Mouse (Mus musculus) heart, adult 2 months (tissue): ENCODE results near the gene Ccdc8. TPM values are rescaled to one million over a fixed set of nuclear protein-coding genes. Genes with fewer than 3 reads are reported as not detected.
"Not testable (repeated sequence)": the region's sequence is repeated elsewhere in the genome, so short reads cannot be mapped to it uniquely, and the experiment has no call there.

ENCODE experiments used
- DNase-seq, 2 experiments: peaks; one replicate each; pipeline ENCODE4 v3.0.0; 2021
- H3K27ac ChIP-seq: fragments of 200-600 bp; 2 replicates; pipeline ENCODE4 v1.8.1; 2022
- H3K27me3 ChIP-seq: fragments of 200-500 bp; 2 replicates; pipeline ENCODE4 v1.6.1; 2012; ENCODE audit warnings: mild to moderate bottlenecking, low read length, inconsistent platforms, mixed read lengths; ENCODE audit not compliant: control insufficient read depth, insufficient read depth
- H3K36me3 ChIP-seq: fragments of 200-500 bp; 2 replicates; pipeline ENCODE4 v1.6.1; 2012; ENCODE audit warnings: low read length, inconsistent platforms; ENCODE audit not compliant: control insufficient read depth, insufficient read depth
- H3K4me1 ChIP-seq: fragments of 200-500 bp; 2 replicates; pipeline ENCODE4 v1.6.1; 2011; ENCODE audit warnings: low read length; ENCODE audit not compliant: control insufficient read depth, insufficient read depth
- H3K4me3 ChIP-seq: fragments of 200-600 bp; 2 replicates; pipeline ENCODE4 v1.8.1; 2022
- H3K79me2 ChIP-seq: fragments of 200-500 bp; replicated peaks from 2 replicates; pipeline ENCODE4 v1.6.1; 2012; ENCODE audit warnings: mild to moderate bottlenecking, inconsistent platforms, low read length, moderate library complexity, mixed read lengths; ENCODE audit not compliant: control insufficient read depth, insufficient read depth
- H3K9ac ChIP-seq: fragments of 200-500 bp; 2 replicates; pipeline ENCODE4 v1.6.1; 2012; ENCODE audit warnings: low read depth, mild to moderate bottlenecking, control low read depth, inconsistent platforms, low read length, mixed read lengths
- CTCF ChIP-seq: fragments of 200-600 bp; IDR thresholded peaks from 2 replicates; pipeline ENCODE4 v1.8.1; 2022; ENCODE audit warnings: antibody characterized with exemption, mild to moderate bottlenecking, moderate library complexity
- EP300 ChIP-seq: fragments of 200-500 bp; IDR thresholded peaks from 2 replicates; pipeline ENCODE4 v1.6.1; 2011; ENCODE audit warnings: low read depth, low read length, control low read depth; ENCODE audit not compliant: insufficient read depth
- POLR2A ChIP-seq: fragments of 200-500 bp; IDR thresholded peaks from 2 replicates; pipeline ENCODE4 v1.6.1; 2011; ENCODE audit warnings: mild to moderate bottlenecking, low read depth, low read length, control low read depth; ENCODE audit not compliant: insufficient read depth
- WGBS: fragments of 180-500 bp; shearing (Covaris S2); methylation state at CpG from one replicate; pipeline ENCODE4 v1.1.7; 2018; 5-methylcytosine and 5-hydroxymethylcytosine counted together
- intact Hi-C: fragments of 180-260 bp; cut with DNase I; formaldehyde crosslinking; loops from one replicate; pipeline ENCODE4 v1.15.1; 2025
- polyA plus RNA-seq: library from polyadenylated mRNA; depleted of rRNA; stranded (reverse); fragments of >200 nt; gene quantifications from 2 replicates; pipeline ENCODE4 v1.2.3, GENCODE M21; 2012
- total RNA-seq, 2 experiments: library from RNA; stranded (reverse); gene quantifications; 2 replicates each; pipeline ENCODE4 v1.2.3; 2021

Ccdc8 gene
- total and polyA plus RNA-seq, 3 experiments, result 2.7 to 4.4 (median 4.0) TPM

DNA sequence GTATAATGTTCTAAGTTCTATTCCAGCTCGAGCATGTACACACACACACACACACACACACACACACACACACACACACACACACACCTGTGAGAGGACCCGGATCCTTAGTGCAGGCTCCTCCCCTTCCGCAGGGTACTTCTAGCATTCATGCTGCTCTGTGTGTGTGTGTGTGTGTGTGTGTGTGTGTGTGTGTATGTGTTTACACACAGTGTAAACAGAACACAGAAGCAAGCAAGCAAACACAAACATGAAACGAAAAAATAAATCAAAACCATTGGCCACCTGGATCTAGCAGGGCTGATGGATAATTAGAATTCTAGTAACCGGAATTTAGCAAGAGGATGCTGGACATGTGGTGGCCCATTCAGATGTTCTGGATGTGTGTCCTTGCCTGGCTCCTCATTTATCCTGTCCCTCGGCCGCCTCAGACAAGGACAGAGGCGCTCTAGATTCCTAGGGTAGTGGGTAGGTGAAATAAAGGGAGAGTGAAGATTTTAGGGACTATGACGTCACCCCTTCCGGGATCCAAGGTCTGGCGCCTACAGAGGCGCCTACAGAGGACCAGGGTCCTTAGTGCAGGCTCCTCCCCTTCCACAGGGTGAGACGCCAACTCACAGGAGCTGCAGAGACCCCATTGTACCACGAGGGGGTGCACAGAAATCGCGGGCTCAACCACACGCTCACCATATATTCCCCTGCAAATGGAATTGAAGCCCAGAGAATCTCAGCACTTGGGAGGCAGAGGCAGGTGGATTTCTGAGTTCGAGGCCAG is 41.5 kb upstream of the Ccdc8 start:
- H3K4me3 ChIP-seq, result no peak overlapping the region
- peak; percentile 81 for TF ChIP-seq EP300
- peak; percentile 93 for TF ChIP-seq CTCF
- no peak for TF ChIP-seq POLR2A
- H3K4me1 ChIP-seq, result peaks cover 3% of the 10 kb centered on the region; the same call in 1 of the 2 replicates
- 18% methylated on average over 18 of the region's 18 CpGs for WGBS
- H3K27ac ChIP-seq, result no peak overlapping the region
- no peaks in the 10 kb centered on the region for H3K79me2 ChIP-seq
- peak; percentile 82 to 84 for DNase-seq
- no peak overlapping the region for H3K9ac ChIP-seq
- intact Hi-C loops, result loop anchor here (1.0 to 2.0 kb wide), 3 partner anchors 19 to 116 kb away; no protein-coding TSS in a partner anchor
- no peaks in the 10 kb centered on the region for H3K36me3 ChIP-seq
- H3K27me3 ChIP-seq, result no peaks in the 10 kb centered on the region

GRCm38 (mm10) chr7:16953776-16954175 is 38.7 kb upstream of the Ccdc8 start:
- intact Hi-C loops, H3K4me3 ChIP-seq, H3K9ac ChIP-seq, H3K79me2 ChIP-seq, DNase-seq, H3K4me1 ChIP-seq, H3K36me3 ChIP-seq, H3K27me3 ChIP-seq, H3K27ac ChIP-seq: not testable (repeated sequence)
- WGBS, result 70% methylated on average over 2 of the region's 2 CpGs

DNA sequence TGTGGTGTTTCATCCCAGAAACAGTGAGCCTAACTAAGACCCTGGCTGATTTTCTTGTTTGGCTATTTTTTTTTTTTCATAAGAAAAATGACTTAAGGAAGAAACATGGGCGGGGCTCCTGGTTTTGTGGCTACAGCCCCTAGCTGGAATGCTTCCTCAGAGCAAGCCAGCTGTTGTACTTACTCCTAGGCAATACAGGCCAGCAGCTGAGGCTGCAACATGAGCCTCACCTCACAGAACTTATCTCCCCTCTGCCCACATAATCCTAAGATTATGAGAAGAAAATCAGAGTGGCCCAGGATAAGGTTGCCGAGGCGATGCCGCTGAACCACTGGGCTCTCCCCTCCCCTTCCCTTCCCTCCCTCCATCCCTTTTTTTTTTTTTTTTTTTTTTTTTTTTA is 36.8 kb upstream of the Ccdc8 start:
- Histone ChIP-seq H3K4me1 (no peaks in the 10 kb centered on the region), H3K4me3 (no peak overlapping the region), H3K27ac (no peak overlapping the region), H3K27me3 (no peaks in the 10 kb centered on the region), H3K9ac (no peak overlapping the region), H3K36me3 (no peaks in the 10 kb centered on the region), H3K79me2 (no peaks in the 10 kb centered on the region)
- DNase-seq, result no peak
- 61% methylated on average over 4 of the region's 4 CpGs for WGBS
- intact Hi-C loops, result no loop called here
- no peak for TF ChIP-seq EP300
- no peak for TF ChIP-seq POLR2A
- no peak for TF ChIP-seq CTCF

DNA sequence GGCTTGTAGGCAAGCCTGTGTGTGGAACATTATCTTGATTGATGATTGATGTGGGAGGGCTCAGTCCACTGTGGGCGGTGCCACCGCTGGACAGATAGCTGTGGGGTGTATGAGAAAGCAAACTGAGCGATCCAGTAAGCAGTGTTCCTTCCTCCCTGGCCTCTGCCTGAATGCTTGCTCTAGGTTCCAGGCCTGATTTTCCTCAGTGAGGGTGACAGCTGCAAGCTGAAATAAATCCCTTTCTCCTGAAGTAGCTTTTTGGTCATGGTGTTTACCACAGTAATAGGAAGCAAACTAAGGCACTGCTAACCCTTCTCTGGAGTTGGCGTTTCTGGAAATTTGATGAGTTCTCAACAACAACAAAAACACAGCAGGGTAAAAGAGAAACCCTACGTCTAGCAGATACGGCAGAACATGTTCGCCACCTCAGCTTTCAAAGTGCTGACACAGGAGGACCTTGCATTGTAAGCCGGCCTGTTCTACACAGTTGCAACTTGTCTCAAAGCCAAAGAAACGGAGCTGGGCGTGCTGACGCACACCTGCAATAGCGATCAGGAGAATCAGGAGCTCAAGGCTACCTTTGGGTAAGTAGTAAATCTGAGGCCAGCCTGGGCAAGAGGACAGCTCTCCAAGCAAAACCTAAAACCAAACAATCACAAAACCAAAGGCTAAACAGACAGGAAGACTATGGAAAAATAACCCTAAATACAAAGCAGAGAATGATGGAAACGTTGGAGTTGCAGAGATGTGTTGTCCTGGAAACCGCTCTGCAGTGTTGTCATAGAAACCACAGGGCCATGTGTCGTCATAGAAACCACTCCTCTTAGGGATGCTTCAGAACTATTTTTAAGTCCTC is 35.9 kb upstream of the Ccdc8 start:
- Histone ChIP-seq H3K4me3 (no peak overlapping the region), H3K79me2 (no peaks in the 10 kb centered on the region), H3K27ac (no peak overlapping the region), H3K27me3 (no peaks in the 10 kb centered on the region), H3K4me1 (no peaks in the 10 kb centered on the region), H3K9ac (no peak overlapping the region), H3K36me3 (no peaks in the 10 kb centered on the region)
- no peak for DNase-seq
- intact Hi-C loops, result no loop called here
- no peak for TF ChIP-seq POLR2A
- TF ChIP-seq EP300, result no peak
- TF ChIP-seq CTCF, result no peak
- 74% methylated on average over 15 of the region's 15 CpGs for WGBS

- TF ChIP-seq EP300 (no peak), POLR2A (no peak)
- 40% methylated on average over 17 of the region's 17 CpGs for WGBS
- Histone ChIP-seq H3K4me3 (no peak within 1 kb of the TSS), H3K4me1 (no peaks in the 10 kb centered on the region), H3K79me2 (no peaks in the 10 kb centered on the region), H3K27me3 (no peaks in the 10 kb centered on the region), H3K27ac (no peak within 1 kb of the TSS), H3K36me3 (no peaks in the 10 kb centered on the region), H3K9ac (no peak within 1 kb of the TSS)
- intact Hi-C loops, result no loop called here
- DNase-seq, result no peak
These were observed 32.8 kb upstream of the Ccdc8 start, which contains the start of gene Pnmal1 for GRCm38 (mm10) chr7:16959539-16960187. Pnmal1 (plus strand) TSS chr7:16959679.
